Mouse (Mus musculus): ENCODE results near the gene Rhox4b. TPM values are rescaled to one million over a fixed set of nuclear protein-coding genes. Genes with fewer than 3 reads are reported as not detected.
"Not testable (repeated sequence)": the region's sequence is repeated elsewhere in the genome, so short reads cannot be mapped to it uniquely, and the experiment has no call there.

Rhox4b gene
- polyA plus RNA-seq (2014; fragmentation: Nextera tagmentation; extraction: Ambion mirVana): not detected in 2 replicates

DNA sequence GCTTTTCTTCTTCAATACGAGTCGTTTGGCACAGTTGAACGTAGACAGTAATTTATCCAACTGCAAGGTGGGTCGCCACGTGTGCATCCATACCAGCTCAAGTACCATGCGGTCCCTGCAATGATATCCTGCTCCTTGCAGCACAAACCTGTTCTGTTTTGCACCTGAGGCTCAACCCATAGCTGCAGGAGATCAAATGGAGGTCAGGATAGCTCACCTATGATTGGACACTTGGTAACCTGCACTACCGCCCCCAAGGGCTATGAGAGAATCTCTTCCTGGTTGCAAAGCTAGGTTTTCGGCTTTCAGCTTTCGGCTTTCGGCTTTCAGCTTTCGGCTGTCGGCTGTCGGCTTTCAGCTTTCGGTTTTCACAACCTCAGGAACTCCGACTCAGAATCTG lies at the start of gene Rhox4b:
Gene Rhox4b (plus strand): TSS at position 301 of the 400 bp plus-strand sequence.
- H3K4me1 ChIP-seq (replicated peaks; ENCODE audit: control insufficient read depth, insufficient read depth, low read length); H3K9ac ChIP-seq (ENCODE audit: low read length); H3K4me3 ChIP-seq (ENCODE audit: low read depth, low read length); H3K36me3 ChIP-seq (ENCODE audit: control insufficient read depth, insufficient read depth, low read length); ATAC-seq (replicated peaks; ENCODE audit: low FRiP score); H3K27ac ChIP-seq (ENCODE audit: low read depth, low read length); H3K9me3 ChIP-seq (ENCODE audit: control insufficient read depth, low read length); H3K27me3 ChIP-seq (ENCODE audit: control insufficient read depth, insufficient read depth, low read length); H3K4me2 ChIP-seq (ENCODE audit: low read depth, low read length, severe bottlenecking); DNase-seq (ENCODE audit: low spot score): not testable (repeated sequence)
- 92% methylated on average over 14 of the region's 15 CpGs for WGBS

DNA sequence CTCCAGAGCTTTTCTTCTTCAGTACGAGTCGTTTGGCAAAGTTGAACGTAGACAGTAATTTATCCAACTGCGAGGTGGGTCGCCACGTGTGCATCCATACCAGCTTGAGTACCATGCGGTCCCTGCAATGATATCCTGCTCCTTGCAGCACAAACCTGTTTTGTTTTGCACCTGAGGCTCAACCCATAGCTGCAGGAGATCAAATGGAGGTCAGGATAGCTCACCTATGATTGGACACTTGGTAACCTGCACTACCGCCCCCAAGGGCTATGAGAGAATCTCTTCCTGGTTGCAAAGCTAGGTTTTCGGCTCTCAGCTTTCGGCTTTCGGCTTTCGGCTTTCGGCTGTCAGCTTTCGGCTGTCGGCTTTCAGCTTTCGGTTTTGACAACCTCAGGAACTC lies 41.7 kb upstream of the Rhox4b start, which contains the start of gene Rhox4a2:
Gene Rhox4a2 (plus strand): TSS at position 301 of the 400 bp plus-strand sequence.
- H3K9ac ChIP-seq (ENCODE audit: low read length); DNase-seq (ENCODE audit: low spot score); ATAC-seq (replicated peaks; ENCODE audit: low FRiP score); H3K9me3 ChIP-seq (ENCODE audit: control insufficient read depth, low read length); H3K36me3 ChIP-seq (ENCODE audit: control insufficient read depth, insufficient read depth, low read length); H3K27me3 ChIP-seq (ENCODE audit: control insufficient read depth, insufficient read depth, low read length); H3K27ac ChIP-seq (ENCODE audit: low read depth, low read length); H3K4me2 ChIP-seq (ENCODE audit: low read depth, low read length, severe bottlenecking); H3K4me3 ChIP-seq (ENCODE audit: low read depth, low read length); H3K4me1 ChIP-seq (replicated peaks; ENCODE audit: control insufficient read depth, insufficient read depth, low read length): not testable (repeated sequence)
- WGBS: 96% methylated on average over 8 of the region's 16 CpGs

DNA sequence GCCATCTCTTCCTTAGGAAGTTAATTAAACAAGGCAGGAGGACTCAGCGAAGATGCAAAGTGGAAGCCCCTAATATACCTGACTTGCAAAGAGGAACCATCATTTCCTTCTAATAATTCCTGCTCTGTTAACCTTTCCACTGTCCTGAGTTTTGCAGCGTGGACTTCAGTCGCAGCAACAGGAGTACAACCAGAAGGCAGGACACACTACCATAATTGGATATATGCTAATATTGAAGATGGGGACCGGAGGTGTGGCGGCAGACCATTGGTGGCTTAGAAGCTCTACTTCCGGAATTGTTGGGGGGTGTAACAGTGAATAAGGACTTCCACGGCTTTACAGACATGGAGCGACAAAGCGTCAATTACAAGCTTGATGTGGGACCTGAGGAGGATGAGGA lies 20.5 kb upstream of the Rhox4b start, which contains the start of gene Rhox2b:
Gene Rhox2b (plus strand): TSS at position 301 of the 400 bp plus-strand sequence.
- H3K27ac ChIP-seq (ENCODE audit: low read depth, low read length); H3K9ac ChIP-seq (ENCODE audit: low read length); H3K4me2 ChIP-seq (ENCODE audit: low read depth, low read length, severe bottlenecking); ATAC-seq (replicated peaks; ENCODE audit: low FRiP score); H3K9me3 ChIP-seq (ENCODE audit: control insufficient read depth, low read length); H3K36me3 ChIP-seq (ENCODE audit: control insufficient read depth, insufficient read depth, low read length); H3K4me1 ChIP-seq (replicated peaks; ENCODE audit: control insufficient read depth, insufficient read depth, low read length); H3K4me3 ChIP-seq (ENCODE audit: low read depth, low read length); H3K27me3 ChIP-seq (ENCODE audit: control insufficient read depth, insufficient read depth, low read length); DNase-seq (ENCODE audit: low spot score): not testable (repeated sequence)
- no CpG with 5 or more reads among the region's 9 CpGs for WGBS

DNA sequence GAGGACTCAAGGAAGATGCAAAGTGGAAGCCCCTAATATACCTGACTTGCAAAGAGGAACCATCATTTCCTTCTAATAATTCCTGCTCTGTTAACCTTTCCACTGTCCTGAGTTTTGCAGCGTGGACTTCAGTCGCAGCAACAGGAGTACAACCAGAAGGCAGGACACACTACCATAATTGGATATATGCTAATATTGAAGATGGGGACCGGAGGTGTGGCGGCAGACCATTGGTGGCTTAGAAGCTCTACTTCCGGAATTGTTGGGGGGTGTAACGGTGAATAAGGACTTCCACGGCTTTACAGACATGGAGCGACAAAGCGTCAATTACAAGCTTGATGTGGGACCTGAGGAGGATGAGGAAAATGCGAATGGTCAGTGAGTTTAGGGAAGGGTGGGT lies 21.1 kb downstream of the Rhox4b start, which contains the start of gene Rhox2c:
Gene Rhox2c (plus strand): TSS at position 301 of the 400 bp plus-strand sequence.
- H3K9ac ChIP-seq (ENCODE audit: low read length); H3K4me2 ChIP-seq (ENCODE audit: low read depth, low read length, severe bottlenecking); H3K27ac ChIP-seq (ENCODE audit: low read depth, low read length); H3K4me1 ChIP-seq (replicated peaks; ENCODE audit: control insufficient read depth, insufficient read depth, low read length); H3K9me3 ChIP-seq (ENCODE audit: control insufficient read depth, low read length); ATAC-seq (replicated peaks; ENCODE audit: low FRiP score); DNase-seq (ENCODE audit: low spot score); H3K36me3 ChIP-seq (ENCODE audit: control insufficient read depth, insufficient read depth, low read length); H3K27me3 ChIP-seq (ENCODE audit: control insufficient read depth, insufficient read depth, low read length); H3K4me3 ChIP-seq (ENCODE audit: low read depth, low read length): not testable (repeated sequence)
- WGBS: 95% methylated on average over 7 of the region's 10 CpGs

DNA sequence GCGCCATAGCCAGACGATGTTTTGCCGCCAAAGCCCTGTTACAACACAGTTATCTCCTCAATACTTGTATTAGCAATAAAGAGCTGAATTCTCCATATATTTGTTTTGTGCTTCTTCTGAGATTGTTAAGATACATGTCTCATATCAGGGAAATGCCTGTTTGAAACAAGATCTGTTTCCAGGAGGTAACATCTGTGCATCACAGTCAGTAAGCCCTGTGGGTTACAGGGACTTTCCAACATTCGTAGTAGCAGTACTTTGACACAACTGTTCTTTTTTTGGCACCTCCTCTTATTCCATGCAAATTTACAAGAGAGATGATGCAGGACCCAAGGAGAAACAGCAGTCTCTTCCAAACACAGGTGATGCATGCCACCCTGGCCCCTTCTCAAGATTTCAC lies 26.0 kb downstream of the Rhox4b start, which contains the start of gene Rhox3c:
Gene Rhox3c (plus strand): TSS at position 301 of the 400 bp plus-strand sequence.
- not testable (repeated sequence) for H3K4me1 ChIP-seq (replicated peaks; ENCODE audit: control insufficient read depth, insufficient read depth, low read length); DNase-seq (ENCODE audit: low spot score); ATAC-seq (replicated peaks; ENCODE audit: low FRiP score); H3K4me3 ChIP-seq (ENCODE audit: low read depth, low read length); H3K27me3 ChIP-seq (ENCODE audit: control insufficient read depth, insufficient read depth, low read length); H3K36me3 ChIP-seq (ENCODE audit: control insufficient read depth, insufficient read depth, low read length); H3K4me2 ChIP-seq (ENCODE audit: low read depth, low read length, severe bottlenecking); H3K27ac ChIP-seq (ENCODE audit: low read depth, low read length); H3K9me3 ChIP-seq (ENCODE audit: control insufficient read depth, low read length); H3K9ac ChIP-seq (ENCODE audit: low read length)
- WGBS: 93% methylated on average over 3 of the region's 4 CpGs

DNA sequence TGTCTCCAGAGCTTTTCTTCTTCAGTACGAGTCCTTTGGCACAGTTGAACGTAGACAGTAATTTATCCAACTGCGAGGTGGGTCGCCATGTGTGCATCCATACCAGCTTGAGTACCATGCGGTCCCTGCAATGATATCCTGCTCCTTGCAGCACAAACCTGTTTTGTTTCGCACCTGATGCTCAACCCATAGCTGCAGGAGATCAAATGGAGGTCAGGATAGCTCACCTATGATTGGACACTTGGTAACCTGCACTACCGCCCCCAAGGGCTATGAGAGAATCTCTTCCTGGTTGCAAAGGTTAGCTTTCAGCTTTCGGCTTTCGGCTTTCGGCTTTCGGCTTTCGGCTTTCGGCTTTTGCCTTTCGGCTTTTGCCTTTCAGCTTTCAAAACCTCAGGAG lies 47.7 kb downstream of the Rhox4b start, which contains the start of gene Rhox4c:
Gene Rhox4c (plus strand): TSS at position 301 of the 400 bp plus-strand sequence.
- not testable (repeated sequence) for H3K36me3 ChIP-seq (ENCODE audit: control insufficient read depth, insufficient read depth, low read length); H3K27ac ChIP-seq (ENCODE audit: low read depth, low read length); H3K4me1 ChIP-seq (replicated peaks; ENCODE audit: control insufficient read depth, insufficient read depth, low read length); H3K27me3 ChIP-seq (ENCODE audit: control insufficient read depth, insufficient read depth, low read length); H3K4me3 ChIP-seq (ENCODE audit: low read depth, low read length); H3K4me2 ChIP-seq (ENCODE audit: low read depth, low read length, severe bottlenecking); H3K9me3 ChIP-seq (ENCODE audit: control insufficient read depth, low read length); H3K9ac ChIP-seq (ENCODE audit: low read length); ATAC-seq (replicated peaks; ENCODE audit: low FRiP score); DNase-seq (ENCODE audit: low spot score)
- WGBS: 91% methylated on average over 14 of the region's 14 CpGs

Other genes with a start within 250 kb of the Rhox4b start
- gene Ndufa1, start 241.3 kb upstream of the Rhox4b start, polyA plus RNA-seq (2014; fragmentation: Nextera tagmentation; extraction: Ambion mirVana): 366 and 371 TPM in 2 replicates
- gene Rnf113a1, start 241.2 kb upstream of the Rhox4b start, polyA plus RNA-seq (2014; fragmentation: Nextera tagmentation; extraction: Ambion mirVana): 13.1 and 13.3 TPM in 2 replicates
- not detected in 2 replicates for gene Gm9, start 221.5 kb upstream of the Rhox4b start, polyA plus RNA-seq (2014; fragmentation: Nextera tagmentation; extraction: Ambion mirVana)
- gene Rhox1, start 210.2 kb upstream of the Rhox4b start, polyA plus RNA-seq (2014; fragmentation: Nextera tagmentation; extraction: Ambion mirVana): not detected in 2 replicates
- 0.64 and 0.71 TPM in 2 replicates for gene Rhox2a, start 187.5 kb upstream of the Rhox4b start, polyA plus RNA-seq (2014; fragmentation: Nextera tagmentation; extraction: Ambion mirVana)
- not detected in 2 replicates for gene Rhox3a, start 182.6 kb upstream of the Rhox4b start, polyA plus RNA-seq (2014; fragmentation: Nextera tagmentation; extraction: Ambion mirVana)
- gene Rhox4a, start 167.2 kb upstream of the Rhox4b start, polyA plus RNA-seq (2014; fragmentation: Nextera tagmentation; extraction: Ambion mirVana): 0.27 TPM in 1 of 2 replicates, not detected in the other
- gene Rhox3a2, start 52.5 kb upstream of the Rhox4b start, polyA plus RNA-seq (2014; fragmentation: Nextera tagmentation; extraction: Ambion mirVana): not detected in 2 replicates
- 1.1 and 1.2 TPM in 2 replicates for gene Rhox4a2, start 41.6 kb upstream of the Rhox4b start, polyA plus RNA-seq (2014; fragmentation: Nextera tagmentation; extraction: Ambion mirVana)
- 0.57 TPM in 1 of 2 replicates, not detected in the other for gene Rhox2b, start 20.4 kb upstream of the Rhox4b start, polyA plus RNA-seq (2014; fragmentation: Nextera tagmentation; extraction: Ambion mirVana)
- gene Rhox2c, start 21.2 kb downstream of the Rhox4b start, polyA plus RNA-seq (2014; fragmentation: Nextera tagmentation; extraction: Ambion mirVana): 0.49 and 1.0 TPM in 2 replicates
- not detected in 2 replicates for gene Rhox3c, start 26.1 kb downstream of the Rhox4b start, polyA plus RNA-seq (2014; fragmentation: Nextera tagmentation; extraction: Ambion mirVana)
- gene Rhox4c, start 47.8 kb downstream of the Rhox4b start, polyA plus RNA-seq (2014; fragmentation: Nextera tagmentation; extraction: Ambion mirVana): not detected in 2 replicates
- gene Rhox2d, start 60.9 kb downstream of the Rhox4b start, polyA plus RNA-seq (2014; fragmentation: Nextera tagmentation; extraction: Ambion mirVana): not detected in 2 replicates
- gene Rhox4d, start 81.9 kb downstream of the Rhox4b start, polyA plus RNA-seq (2014; fragmentation: Nextera tagmentation; extraction: Ambion mirVana): not detected in 2 replicates
- not detected in 2 replicates for gene Rhox2e, start 98.0 kb downstream of the Rhox4b start, polyA plus RNA-seq (2014; fragmentation: Nextera tagmentation; extraction: Ambion mirVana)
- gene Rhox3e, start 109.5 kb downstream of the Rhox4b start, polyA plus RNA-seq (2014; fragmentation: Nextera tagmentation; extraction: Ambion mirVana): not detected in 2 replicates
- not detected in 2 replicates for gene Rhox4e, start 124.9 kb downstream of the Rhox4b start, polyA plus RNA-seq (2014; fragmentation: Nextera tagmentation; extraction: Ambion mirVana)
- gene Rhox2f, start 138.9 kb downstream of the Rhox4b start, polyA plus RNA-seq (2014; fragmentation: Nextera tagmentation; extraction: Ambion mirVana): not detected in 2 replicates
- gene Rhox3f, start 148.5 kb downstream of the Rhox4b start, polyA plus RNA-seq (2014; fragmentation: Nextera tagmentation; extraction: Ambion mirVana): not detected in 2 replicates
- gene Rhox4f, start 175.2 kb downstream of the Rhox4b start, polyA plus RNA-seq (2014; fragmentation: Nextera tagmentation; extraction: Ambion mirVana): not detected in 2 replicates
- gene Rhox3g, start 196.1 kb downstream of the Rhox4b start, polyA plus RNA-seq (2014; fragmentation: Nextera tagmentation; extraction: Ambion mirVana): not detected in 2 replicates
- not detected in 2 replicates for gene Rhox2g, start 211.0 kb downstream of the Rhox4b start, polyA plus RNA-seq (2014; fragmentation: Nextera tagmentation; extraction: Ambion mirVana)
- not detected in 2 replicates for gene Rhox4g, start 218.8 kb downstream of the Rhox4b start, polyA plus RNA-seq (2014; fragmentation: Nextera tagmentation; extraction: Ambion mirVana)
- not detected in 2 replicates for gene Rhox3h, start 236.3 kb downstream of the Rhox4b start, polyA plus RNA-seq (2014; fragmentation: Nextera tagmentation; extraction: Ambion mirVana)
- not detected in 2 replicates for gene Rhox2h, start 240.8 kb downstream of the Rhox4b start, polyA plus RNA-seq (2014; fragmentation: Nextera tagmentation; extraction: Ambion mirVana)

Data from forebrain, embryonic 11.5 days (tissue).